Mouse (Mus musculus) brown adipose tissue, adult 24 weeks (tissue): ENCODE data around the gene Mus81. TPM values are rescaled to one million over a fixed set of nuclear protein-coding genes. Genes with fewer than 3 reads are reported as not detected.

ENCODE experiments used
- H3K27ac ChIP-seq: fragments of 200-500 bp; replicated peaks from 2 replicates; pipeline ENCODE4 v1.5.1; 2012; ENCODE audit warnings: low read depth, mild to moderate bottlenecking, low read length
- H3K4me1 ChIP-seq: fragments of 200-500 bp; 2 replicates; pipeline ENCODE4 v1.6.1; 2012; ENCODE audit warnings: low read length, mixed read lengths; ENCODE audit not compliant: control insufficient read depth, insufficient read depth, insufficient read length
- H3K4me3 ChIP-seq: fragments of 200-500 bp; 2 replicates; pipeline ENCODE4 v1.5.1; 2012; ENCODE audit warnings: low read depth, mild to moderate bottlenecking, low read length, moderate library complexity; ENCODE audit not compliant: insufficient read depth
- polyA plus RNA-seq: library from polyadenylated mRNA; stranded (reverse); fragments of >200 nt; gene quantifications from 2 replicates; pipeline ENCODE4 v1.2.4, GENCODE M21; 2012; ENCODE audit not compliant: missing spikeins, insufficient read depth, insufficient read length

The Mus81 gene
- polyA plus RNA-seq, 1 experiment, result 14.8 TPM

DNA sequence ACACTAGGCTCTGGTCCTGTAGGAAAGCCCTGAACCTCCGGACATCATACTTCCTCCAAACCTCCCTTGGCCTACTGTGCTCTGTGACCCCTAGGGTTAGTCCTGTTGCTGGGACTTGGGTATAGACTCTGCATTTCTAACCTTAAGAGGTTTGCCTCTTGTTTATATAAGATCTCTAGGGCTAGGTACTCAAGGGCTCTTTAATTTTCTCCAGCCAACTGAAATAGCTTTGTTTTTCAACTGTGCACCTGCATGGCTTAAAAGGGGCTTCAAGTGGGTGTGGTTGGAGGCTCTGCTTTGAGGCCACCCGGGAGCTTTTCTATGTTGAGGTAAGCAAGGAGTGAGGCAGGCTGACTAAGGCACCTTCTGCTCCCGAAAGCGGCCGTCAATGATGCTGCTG is 3.7 kb downstream of the Mus81 start:
- Histone ChIP-seq H3K4me1 (no peaks in the 10 kb centered on the region), H3K4me3 (no peak overlapping the region), H3K27ac (no peak overlapping the region)

DNA sequence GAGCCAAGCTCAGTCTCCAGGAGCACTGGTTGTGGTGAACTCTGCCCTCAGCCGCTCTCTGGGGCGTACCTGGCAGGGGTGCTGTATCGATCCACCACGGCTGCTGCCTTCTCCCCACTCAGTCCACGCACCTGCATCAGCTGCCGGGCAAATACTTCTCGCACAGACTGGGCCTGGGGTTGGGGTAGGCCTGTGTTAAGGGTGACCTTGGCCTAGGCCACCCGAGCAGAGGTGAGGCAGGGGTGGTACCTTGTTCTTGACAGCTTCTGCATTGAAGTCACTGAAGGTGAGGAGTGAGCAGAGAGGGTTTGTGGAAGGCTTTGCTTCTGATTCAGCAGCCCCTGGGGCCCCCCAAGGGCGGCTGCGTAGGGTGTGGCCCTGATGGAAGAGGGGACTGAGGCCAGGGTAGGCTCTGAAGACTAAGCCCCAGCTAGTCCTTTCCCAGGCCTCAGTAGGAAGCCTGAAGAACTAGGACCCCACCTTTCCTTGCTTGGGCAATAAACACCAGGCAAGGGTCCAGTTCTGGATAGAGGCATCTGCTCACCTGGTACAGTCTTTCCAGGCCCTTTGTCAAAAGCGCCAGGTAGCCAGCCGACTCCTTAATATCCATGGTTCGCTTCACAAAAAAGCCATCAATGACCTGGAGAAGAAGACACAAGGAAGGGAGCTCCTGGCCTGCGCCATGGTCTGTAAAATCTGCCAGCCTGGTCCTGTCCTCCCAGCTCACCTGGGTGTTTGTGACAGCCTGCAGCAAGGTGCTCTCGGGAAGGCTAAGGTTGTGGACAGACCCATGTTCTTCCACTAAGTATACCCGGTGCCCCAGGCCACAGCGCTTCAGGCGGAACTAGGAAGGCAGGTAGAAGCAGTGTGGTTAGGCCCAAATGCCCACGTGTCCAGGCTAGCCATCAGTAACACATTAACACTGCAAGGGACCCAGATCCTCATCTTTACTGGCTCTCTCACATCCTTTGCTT is 4.5 kb downstream of the Mus81 start:
- Histone ChIP-seq H3K4me1 (no peaks in the 10 kb centered on the region), H3K27ac (no peak overlapping the region), H3K4me3 (no peak overlapping the region)

DNA sequence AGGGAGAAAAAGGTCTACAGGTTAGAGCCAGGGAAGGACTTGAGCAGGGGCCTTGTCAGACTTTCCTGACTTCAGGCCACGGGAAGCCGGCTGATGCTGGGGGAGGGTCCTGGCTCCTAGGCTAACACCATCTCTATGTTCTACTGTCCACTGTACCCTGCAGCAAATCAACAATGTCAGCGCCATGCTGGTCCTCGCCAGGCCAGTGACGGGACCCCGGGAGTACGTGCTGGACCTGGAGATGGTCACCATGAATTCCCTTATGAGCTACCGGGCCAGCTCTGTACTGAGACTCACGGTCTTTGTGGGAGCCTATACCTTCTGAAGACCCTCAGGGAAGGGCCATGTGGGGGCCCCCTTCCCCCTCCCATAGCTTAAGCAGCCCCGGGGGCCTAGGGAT is 6.8 kb downstream of the Mus81 start:
- H3K4me3 ChIP-seq, result no peak overlapping the region
- H3K27ac ChIP-seq, result no peak overlapping the region

DNA sequence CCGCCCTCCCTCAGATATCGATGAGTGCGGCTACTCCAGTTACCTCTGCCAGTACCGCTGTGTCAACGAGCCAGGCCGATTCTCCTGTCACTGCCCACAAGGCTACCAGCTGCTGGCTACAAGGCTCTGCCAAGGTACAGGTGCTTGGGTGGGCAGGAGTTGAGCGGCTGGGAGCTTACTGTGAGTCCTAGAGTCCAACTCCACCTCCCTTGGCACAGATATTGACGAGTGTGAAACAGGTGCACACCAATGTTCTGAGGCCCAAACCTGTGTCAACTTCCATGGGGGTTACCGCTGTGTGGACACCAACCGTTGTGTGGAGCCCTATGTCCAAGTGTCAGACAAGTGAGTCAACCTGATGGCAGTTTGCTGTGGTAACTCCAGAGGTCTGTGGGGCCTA is 8.2 kb downstream of the Mus81 start:
- Histone ChIP-seq H3K27ac (no peak overlapping the region), H3K4me3 (no peak overlapping the region), H3K4me1 (no peaks in the 10 kb centered on the region)

More for the DNA sequence above, 6.8 kb downstream of the Mus81 start:
- no peaks in the 10 kb centered on the region for H3K4me1 ChIP-seq

DNA sequence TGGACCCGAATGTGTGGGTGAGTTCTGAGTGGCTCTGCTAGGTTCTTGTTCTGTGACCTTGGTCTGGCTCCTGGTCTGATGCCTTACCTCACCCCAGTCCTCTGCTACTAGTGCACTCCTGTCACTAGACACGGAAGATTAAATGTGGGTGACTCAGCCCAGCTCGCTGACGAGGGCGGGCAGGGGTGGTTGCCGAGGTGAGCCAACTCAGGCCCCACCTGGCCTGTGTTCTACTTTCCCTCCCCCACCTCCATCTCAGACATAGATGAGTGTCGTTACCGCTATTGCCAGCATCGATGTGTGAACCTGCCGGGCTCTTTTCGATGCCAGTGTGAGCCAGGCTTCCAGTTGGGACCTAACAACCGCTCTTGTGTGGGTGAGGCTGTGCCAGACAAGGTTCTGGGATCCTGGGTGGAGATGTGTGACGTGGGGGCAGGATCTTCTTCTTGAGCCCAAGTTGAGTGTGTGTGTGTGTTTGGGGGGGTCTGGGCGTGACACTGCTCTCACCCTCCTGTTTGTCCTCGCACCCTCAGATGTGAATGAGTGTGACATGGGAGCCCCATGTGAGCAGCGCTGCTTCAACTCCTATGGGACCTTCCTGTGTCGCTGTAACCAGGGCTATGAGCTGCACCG is 10.4 kb downstream of the Mus81 start:
- Histone ChIP-seq H3K4me1 (no peaks in the 10 kb centered on the region), H3K4me3 (no peak overlapping the region), H3K27ac (no peak overlapping the region)

DNA sequence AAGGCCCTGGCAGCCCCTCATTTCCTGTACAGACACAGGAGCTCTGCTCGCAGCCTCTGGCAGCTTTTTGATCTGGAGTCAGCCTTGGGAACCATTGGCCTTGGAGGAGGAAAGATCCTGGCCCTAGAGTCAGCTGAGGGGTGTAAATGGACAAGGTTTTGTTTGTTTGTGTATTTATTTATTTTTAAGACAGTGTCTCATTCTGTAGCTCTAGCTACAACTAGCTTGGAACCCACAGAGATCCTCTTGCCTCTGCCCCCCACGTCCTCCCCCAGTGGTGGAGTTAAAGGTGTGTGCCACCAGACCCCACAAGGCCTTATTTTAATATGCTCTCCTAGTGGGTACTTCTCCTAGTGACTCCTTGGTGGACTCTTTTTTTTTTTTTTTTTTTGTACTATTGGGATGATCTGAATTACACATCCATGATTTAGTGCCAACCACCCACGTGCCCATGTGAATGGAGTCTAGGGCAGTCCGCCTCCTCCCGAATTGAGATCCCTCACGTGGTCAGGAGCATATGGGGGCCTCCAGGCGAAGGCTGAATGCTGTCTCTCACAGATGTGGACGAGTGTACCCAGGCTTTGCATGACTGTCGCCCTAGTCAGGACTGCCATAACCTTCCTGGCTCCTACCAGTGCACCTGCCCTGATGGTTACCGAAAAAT is 11.1 kb downstream of the Mus81 start:
- Histone ChIP-seq H3K27ac (no peak overlapping the region), H3K4me1 (no peaks in the 10 kb centered on the region), H3K4me3 (no peak overlapping the region)

DNA sequence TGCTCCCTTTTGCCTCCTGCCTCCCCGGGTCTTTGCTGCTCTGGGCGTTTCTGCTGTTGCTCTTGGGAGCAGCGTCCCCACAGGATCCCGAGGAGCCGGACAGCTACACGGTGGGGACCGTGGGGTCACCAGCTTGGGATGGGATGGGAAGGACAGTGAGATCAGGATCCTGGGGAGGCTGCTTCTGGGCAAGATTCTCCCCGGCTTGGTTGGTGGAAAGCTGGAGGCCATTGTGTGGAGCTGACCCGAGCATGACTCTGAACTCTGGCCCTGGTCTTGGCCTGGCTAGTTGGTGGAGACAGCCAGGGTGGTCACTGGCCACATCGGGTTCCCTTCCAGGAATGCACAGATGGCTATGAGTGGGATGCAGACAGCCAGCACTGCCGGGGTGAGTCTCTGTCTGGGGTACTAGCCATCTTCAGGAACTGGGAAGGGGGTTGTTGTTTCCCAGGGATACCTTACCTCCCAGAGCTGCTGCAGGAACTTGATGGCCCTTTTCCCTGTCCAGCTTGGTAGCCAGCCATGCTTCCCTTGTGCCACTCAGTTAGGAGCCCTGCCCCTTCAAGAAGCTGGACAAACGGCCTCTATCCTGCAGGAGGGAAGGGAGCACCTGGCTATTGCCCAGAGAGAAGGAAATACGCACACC is 13.0 kb downstream of the Mus81 start:
- no peaks in the 10 kb centered on the region for H3K4me1 ChIP-seq
- H3K27ac ChIP-seq, result peak overlapping the region; percentile 19; the same call in 1 of the 2 replicates
- H3K4me3 ChIP-seq, result peak overlapping the region; percentile 53

DNA sequence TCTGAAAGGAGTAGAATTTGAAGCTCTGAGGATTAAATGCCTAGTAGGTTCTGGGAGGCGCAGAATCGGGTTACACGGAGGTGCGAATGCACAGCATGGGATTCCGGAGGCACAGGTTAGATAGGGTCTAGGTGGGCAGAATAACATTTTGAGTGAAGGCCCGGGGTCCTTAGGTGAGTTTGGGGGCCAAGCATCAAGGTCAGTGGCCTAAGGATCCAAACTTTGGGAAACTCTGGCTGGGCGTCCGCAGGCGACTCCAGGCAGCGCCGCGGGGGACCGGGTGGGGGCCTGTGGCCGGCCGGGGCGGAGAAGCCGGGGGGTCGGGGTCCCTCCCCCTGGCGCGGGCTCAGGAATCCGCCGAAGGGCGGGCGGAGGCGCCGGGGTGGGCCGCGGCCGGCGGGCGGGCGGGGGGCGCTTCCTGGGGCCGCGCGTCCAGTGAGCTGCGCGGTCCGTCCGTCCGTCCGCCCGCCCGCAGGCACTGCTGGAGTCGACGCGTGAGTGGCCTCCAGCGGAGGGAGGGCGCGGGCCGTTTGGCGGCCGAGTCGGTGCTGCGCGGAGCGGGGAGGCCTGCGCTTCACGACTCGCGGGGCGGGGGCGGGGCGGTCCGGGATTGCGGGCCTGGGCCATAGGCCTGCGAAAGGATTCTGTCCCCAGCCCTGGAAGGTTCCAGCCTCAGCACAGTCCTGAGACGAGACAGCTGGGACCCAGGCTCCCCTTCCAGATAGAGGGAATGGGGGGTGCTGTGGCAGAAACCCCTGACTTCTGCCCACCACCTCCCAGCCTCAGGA is 13.7 kb downstream of the Mus81 start:
- peak overlapping the region; percentile 63 for H3K4me3 ChIP-seq
- H3K4me1 ChIP-seq, result no peaks in the 10 kb centered on the region
- peak overlapping the region; percentile 19 for H3K27ac ChIP-seq

DNA sequence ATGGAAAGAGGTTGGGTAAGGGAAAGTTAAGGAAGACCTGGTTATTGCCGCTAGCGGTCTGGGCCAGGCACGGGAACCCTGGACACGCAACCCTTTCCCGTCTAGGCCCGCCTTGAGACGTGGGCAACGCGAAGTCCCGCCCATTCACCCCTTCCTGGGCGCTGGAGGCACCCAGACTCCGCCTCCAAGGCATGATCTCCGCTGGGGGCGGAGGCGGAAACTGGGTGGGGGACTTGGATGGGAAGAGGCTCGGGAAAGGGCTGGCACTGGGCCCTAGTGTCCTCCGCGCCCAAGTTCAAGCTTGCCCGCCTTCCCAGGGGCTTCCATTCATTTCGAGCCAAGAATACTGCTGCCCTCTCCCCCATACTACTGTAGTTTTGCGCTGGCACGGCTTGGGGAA is 14.5 kb downstream of the Mus81 start, which contains the start of gene Efemp2:
Efemp2 (plus strand) TSS at position 235 of the 400 bp plus-strand sequence.
- peak within 1 kb of the TSS; percentile 63 for H3K4me3 ChIP-seq
- no peaks in the 10 kb centered on the region for H3K4me1 ChIP-seq
- H3K27ac ChIP-seq, result peak within 1 kb of the TSS; percentile 57

DNA sequence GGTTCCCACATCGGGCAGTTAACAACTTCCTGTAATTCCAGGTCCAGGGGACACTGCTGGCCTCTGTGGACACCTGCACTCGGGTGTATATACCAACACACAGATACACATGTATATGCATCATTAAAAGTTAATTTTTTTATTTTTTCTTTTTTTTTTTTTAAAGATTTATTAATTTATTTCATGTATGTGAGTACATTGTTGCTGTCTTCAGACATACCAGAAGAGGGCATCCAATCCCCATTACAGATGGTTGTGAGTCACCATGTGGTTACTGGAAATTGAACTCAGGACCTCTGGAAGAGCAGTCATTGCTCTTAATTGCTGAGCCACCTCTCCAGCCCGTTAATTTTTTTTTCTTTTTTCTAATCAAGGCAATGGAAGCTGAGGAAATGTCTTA is 15.3 kb downstream of the Mus81 start:
- H3K27ac ChIP-seq, result no peak overlapping the region

DNA sequence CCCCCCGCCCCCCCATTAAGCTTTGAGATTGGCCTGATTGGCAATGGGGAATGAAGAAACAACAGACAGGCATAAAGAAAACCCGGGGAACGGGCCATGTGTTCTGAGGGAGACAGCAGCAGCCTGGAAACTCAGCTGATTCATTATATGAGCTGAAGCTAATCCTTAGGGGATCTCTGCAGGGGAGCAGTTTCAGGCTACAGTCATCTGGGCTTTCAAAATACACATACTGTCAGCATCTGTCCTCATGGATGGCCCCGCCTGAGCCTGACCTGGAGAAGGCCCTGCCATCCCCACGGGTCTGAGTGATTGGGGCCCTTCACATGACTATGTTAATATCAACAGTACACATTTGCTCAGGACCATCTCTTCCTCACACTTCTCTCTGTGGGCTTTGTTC is 16.4 kb downstream of the Mus81 start:
- Histone ChIP-seq H3K4me3 (no peak overlapping the region), H3K27ac (no peak overlapping the region), H3K4me1 (no peaks in the 10 kb centered on the region)

More for the DNA sequence above, 15.3 kb downstream of the Mus81 start:
- no peak overlapping the region for H3K4me3 ChIP-seq
- no peaks in the 10 kb centered on the region for H3K4me1 ChIP-seq

DNA sequence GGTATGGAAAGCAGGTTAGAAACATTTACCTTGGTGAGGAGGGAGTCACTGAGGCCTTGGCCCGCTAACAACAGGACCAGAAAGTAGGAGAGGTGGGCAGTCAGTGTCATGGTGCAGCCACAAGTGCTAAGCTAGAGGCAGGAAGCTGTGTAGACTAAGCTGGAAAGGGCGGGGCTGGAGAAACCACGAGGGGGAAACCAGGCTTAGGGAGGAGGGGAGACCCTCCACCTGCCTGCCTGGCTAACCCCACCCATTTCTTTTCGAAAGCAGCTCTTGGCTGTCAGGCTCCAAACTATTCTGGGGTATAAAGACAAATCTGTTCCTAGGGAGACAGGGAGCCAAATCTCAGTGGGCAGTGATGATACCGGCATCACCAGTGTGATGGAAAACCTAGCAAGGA is 19.8 kb downstream of the Mus81 start, which contains the start of gene Ctsw:
Ctsw (minus strand) TSS at position 134 of the 400 bp plus-strand sequence.
- peaks cover 5% of the 10 kb centered on the region; the same call in 1 of the 2 replicates for H3K4me1 ChIP-seq
- H3K4me3 ChIP-seq, result no peak within 1 kb of the TSS
- H3K27ac ChIP-seq, result no peak within 1 kb of the TSS

DNA sequence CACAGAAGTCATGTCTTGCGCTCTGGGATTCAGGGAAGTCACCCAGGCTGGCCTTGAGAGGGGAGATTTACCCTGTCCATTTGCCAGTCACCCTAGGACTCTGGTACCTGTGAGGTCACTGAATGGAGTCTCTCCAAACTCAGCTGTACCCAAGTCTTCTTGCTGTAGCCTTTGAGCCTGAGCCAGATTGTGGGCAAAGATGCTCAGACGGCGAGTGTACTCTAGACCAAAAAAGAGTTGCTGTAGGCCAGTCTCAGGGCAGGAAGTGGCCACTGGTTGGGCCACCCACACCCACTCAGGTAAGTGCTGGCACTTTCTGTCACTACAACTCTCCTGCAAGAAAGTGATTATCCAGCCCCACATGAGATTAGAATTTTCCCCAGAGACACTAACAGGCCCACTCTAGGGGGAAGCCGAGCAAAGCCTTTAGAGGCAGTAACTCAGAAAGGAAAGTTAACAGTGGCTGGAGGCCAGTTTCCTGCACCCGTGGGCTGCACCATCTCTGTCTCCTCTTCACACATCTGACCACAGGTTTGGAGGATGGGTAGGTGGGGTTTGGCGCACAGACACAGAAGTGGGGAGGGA is 21.2 kb downstream of the Mus81 start:
- Histone ChIP-seq H3K4me3 (no peak overlapping the region), H3K27ac (no peak overlapping the region), H3K4me1 (peaks cover 5% of the 10 kb centered on the region; the same call in 1 of the 2 replicates)

DNA sequence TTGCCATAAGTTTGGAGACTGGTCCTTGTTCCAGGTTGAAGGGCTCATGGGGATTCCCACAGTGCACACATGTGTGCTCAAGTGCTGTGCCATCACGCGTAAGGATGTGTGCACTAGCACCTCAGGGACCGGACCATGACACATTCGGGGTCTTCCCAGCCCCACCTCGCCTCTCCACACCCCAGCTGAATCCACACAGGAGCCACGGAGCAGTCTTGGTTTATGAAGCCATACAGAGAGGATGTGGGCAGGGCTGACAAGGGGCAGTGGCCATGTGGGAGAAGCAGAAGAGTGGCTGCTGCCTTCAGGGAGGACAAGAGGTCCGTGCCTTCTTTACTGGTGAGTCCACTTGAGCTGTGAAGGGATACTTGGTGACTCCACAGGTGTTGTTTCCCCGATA is 23.2 kb downstream of the Mus81 start:
- H3K27ac ChIP-seq, result no peak overlapping the region
- peaks cover 5% of the 10 kb centered on the region; the same call in 1 of the 2 replicates for H3K4me1 ChIP-seq
- H3K4me3 ChIP-seq, result no peak overlapping the region
